Mouse (Mus musculus) stomach, postnatal 0 days (tissue): ENCODE measurements around the gene Erc2.

Source experiments
- CTCF ChIP-seq: IDR thresholded peaks from 2 replicates; pipeline ENCODE4 v1.5.1; 2016; ENCODE audit warnings: antibody characterized with exemption, low read depth, mild to moderate bottlenecking, moderate library complexity
- EP300 ChIP-seq: optimal IDR thresholded peaks from 2 replicates; pipeline ENCODE3; 2016; ENCODE audit warnings: antibody characterized with exemption

GRCm38 (mm10) chr14:27784826-27785225 lies 162.6 kb downstream of the Erc2 start:
- TF ChIP-seq CTCF: no peak
- TF ChIP-seq EP300: no peak
